Mouse (Mus musculus) spleen, postnatal 14 days (tissue): ENCODE results near the gene Nr2c2.
A peak's percentile ranks its signal among the peaks of the same experiment; 100 is the strongest.
"Not testable (repeated sequence)": the region's sequence is repeated elsewhere in the genome, so short reads cannot be mapped to it uniquely, and the experiment has no call there.

Source experiments
- DNase-seq, 2 experiments: peaks; one replicate each; pipeline ENCODE4 v3.0.0; 2021 to 2022; ENCODE audit warnings: low spot score in 2 of 2

Nr2c2 gene

DNA sequence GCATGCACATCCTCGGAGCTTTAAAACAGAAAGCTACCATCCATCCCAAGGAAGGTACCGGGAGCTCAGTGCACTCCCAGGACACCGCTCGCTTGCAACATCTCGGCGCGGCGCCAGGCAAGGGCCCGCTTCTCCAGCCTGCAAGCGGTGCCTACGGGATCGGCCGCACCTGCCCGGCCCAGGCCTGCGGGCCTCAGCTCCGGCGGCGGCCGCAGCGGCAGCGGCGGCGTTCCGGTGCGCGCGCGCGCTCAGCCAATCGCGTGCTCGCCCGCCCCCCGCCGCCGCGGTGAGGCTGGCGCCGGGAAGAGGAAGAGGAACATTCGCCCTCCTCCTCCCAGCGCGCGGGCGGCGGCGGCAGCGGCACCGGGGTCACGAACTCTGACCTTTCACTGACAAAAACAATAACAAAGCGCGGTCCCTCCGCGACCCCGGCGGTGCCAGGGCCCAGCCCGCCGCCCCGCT lies at the start of gene Nr2c2:
Gene Nr2c2, plus strand, starts transcription at position 261 of the 462 bp plus-strand sequence.
- peak; percentile 75 to 81 for DNase-seq

DNA sequence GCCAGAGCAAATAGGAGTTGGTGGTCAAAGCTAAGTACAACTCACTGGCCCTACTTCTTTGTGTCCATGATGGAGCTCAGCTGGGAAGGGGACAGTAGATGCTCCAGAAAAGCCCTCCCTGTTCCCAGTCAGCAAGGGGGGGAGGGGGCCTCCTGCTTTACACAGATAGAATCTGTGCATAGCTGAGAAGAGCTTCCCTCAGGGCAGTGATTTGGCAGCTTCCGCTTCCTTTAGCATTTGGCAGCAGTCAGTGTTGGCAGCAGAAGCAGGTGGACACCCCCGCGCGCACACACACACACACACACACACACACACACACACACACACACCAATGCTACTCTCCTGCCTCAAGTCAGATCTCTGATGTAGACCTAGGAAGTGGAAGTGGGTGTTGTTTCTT lies 49.1 kb upstream of the Nr2c2 start:
- no peak for DNase-seq

DNA sequence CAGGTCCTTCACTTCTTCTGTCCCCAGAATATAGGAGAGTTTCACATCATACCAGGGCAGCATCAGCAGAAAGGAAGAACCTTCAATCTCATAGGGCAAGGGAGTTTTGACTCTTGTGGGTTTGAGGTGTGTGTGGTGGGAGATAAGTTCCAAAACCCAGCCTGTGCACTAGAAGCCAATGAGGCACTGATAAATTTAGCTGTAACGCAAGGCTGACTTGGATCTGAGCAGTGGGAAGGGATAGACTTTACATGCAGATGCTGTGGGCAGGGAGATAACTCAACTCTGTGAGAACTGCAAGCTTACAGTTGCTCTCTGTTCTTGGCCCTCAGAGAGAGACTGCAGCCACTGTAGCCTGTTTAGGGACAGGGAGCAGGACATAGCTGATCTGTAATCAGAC lies 48.3 kb upstream of the Nr2c2 start:
- no peak for DNase-seq

DNA sequence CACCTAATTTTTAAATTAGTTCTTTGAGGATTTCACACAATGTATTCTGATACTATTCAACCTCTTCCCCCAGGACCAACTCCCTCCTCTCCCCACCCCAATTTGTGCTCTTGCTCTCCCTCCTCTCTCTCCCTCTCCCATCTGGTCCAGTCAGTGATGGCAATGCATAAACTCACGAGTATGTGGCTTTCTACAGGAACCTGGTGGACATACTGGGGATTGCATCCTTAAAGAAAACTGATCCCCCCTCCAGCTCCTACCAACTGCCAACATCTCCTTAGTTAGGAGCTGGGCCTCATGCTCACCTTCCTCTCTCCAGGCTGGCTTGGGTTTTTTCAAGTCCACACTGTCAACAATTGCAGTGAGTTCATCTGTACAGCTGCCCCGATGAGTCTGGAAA lies 33.4 kb upstream of the Nr2c2 start:
- no peak for DNase-seq

DNA sequence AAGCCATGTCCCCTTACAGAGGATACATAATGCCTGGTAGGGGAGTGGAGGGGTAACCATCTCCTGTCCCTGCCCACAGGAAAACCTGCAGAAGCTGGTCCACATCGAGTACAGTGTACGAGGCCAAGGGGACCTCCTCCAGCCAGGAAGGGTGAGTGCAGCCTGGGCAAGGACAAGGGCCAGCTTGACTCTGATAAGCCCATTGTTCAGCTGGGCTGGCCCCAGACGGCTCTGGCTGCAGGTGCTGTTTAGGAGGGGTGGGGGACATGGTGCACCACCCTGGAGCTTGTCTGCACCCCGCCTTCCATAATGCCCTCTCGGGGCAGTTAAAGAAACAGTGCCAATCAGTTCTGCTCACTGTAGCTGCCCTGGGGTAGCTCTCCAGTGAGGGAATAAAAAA lies 29.5 kb upstream of the Nr2c2 start:
- DNase-seq, result no peak

DNA sequence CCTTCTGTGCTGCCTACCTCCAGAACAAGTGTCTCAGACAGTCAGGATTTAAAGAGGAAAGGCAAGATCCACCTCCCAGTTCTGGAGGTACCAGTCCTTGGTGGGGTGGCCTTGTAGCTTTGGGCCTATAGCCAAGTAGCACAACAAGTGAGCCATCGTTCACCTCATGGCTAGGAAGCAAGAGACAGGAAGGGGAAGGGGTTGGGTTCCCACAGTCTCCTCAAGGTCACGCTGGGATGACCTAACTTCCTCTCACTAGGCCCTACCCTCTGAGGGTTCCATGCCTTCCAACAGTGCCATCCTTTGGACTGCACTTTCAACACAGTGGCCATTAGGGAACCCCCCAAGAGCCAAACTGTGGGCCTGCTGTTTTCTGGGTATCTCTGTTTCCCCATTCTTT lies 27.7 kb upstream of the Nr2c2 start:
- DNase-seq, result no peak

DNA sequence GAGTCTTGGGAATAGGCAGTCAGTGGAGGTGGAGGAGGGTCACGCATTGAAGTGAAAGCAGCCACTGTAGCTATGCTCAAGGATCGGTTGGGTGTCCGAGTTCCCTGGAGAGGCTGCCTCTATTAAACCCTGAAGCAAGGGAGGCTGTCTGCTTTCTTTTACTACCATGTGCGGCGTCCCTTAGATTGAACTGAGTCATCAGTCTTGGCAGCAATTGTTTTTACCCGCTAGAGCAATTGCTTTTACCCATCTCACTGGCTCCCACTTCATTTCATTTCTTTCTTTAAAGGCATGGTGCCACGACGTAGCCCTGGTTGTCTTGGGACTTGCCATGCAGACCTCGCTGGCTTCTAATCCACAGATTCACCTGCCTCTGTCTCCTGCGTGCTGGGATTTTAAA lies 27.1 kb upstream of the Nr2c2 start:
- no peak for DNase-seq

DNA sequence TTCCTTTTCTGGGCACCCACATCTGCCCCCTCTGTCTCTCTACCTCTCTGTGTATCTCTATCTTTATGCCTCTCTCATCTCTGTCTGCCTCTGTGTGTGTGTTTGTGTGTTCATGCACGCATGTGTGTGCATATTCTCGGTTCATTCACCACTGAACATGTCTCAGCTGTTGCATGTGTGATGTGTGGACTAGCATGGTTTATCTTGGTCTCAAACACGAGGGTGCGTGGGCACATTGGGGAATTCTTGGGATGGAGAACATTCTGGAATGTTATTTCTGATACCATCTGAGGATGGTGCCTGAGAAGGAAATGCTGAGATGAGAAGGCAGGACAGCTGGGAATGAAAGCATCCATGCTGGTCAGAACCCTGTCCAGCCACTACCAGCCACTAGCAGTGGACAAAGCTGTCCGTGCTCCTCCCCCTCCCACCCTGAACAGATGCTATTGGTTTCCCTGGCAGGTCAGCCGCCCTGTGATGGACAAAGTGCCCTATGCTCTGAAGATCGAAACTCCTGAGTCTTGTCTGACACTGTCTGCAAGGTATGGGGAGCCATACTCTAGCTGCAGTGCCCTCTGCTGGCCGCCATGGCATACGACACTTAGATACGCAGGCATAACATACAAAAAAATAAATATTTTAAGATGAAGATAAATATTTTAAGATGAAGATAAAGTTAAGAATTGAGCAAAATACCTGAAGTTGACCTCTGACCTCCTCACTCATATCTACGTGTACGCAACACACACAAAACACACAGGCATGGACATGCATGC lies 25.3 kb upstream of the Nr2c2 start:
- peak in 1 of 2 experiments; percentile 29 for DNase-seq

DNA sequence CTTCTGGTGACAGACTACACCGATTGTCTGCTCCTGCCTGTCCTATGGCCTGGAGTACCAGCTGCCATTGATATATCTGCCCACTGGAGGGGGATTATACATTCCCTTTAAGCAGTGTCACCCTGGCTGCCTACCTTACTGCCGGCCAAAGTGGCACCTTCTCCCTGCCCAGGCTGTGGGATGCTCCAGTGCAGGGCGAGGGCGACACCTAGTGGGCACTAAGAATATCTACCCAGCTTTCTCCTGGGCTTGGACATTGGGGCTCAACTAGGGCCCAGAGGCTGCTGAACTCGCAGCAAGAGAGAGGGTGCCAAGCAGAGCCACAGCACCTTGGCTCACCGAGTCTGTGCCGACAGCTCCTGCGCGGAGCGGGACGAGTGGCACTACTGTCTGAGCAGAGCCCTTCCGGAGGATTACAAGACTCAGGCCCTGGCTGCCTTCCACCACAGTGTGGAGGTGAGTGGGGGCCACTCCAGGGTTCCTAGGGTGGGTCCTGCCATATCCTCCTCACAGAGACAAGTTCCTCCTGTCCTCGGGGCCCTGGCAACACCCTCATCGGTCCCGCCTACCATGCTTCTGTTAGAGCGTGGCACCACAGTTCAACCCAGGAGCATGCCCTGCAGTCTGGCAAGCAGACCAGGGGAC lies 23.9 kb upstream of the Nr2c2 start:
- DNase-seq, result peak; percentile 29 to 58

DNA sequence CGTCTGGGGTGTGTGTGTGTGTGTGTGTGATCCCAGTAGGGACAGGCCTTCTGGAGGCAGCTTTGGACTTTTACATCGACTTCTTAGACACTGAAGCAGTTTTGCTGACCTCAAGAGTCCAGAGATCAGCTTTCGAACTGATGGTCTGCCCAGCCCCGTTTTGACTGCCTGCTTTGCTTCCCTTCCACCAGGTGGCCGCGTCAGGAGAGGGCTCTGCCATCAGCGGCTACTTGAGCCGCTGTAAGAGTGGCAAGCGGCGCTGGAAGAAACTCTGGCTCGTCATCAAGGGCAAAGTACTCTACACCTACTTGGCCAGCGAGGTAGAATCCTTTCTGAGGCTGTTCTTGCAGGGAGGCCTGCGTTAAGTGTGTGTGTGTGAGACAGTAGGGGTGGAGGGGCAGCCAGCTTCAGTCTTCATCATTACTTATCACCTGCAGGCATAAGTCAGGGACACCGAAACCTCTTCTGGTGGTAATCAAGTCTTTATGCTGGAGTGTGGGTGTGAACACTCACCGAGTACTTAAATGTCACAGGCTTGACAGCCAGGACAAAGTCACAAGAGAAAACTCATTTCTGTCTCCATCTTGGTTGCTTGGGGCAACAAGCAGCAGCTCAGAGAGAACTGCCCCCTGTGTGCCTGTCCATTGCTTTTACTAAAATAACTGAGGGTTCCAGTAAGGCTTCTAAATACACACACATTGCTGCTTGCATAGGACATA lies 19.9 kb upstream of the Nr2c2 start:
- no peak for DNase-seq

DNA sequence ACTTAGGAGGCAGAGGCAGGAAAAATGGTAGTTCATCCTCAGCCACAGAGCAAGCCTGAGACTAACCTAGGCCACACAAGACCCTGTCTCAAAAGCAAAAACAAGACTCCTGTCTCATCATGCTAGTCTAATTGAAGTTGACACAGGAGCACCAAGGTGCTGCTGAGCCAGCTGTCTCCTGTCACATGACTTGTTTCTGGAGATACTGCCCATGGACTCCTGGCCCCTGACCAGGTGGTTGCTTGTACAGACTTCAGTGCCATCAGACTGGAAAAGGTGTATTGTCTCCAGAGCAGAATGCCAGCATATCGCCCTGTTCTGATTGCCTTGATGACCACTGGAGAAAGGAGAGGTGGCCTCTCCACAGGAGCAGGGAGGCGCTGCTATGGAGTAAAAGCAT lies 10.5 kb upstream of the Nr2c2 start:
- DNase-seq, result no peak

DNA sequence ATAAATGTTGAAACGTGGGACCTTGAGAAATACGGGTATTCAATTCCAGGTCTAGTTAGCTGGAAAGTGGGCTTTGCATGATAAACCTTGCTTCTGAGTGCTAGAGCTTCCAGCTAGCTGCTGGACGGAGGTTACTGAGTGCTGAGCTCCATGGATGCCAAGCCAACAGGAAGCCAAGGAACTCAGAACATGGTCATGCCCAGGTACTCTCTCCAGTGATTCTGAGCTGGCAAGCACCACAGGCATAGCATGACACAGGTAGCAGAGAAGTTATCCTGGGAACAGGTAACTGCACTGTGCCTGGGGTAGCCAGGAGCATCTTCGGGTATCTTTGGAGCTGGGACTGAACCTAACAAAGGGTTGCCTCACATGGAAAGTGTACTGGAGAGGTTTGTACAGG lies 8.4 kb upstream of the Nr2c2 start:
- no peak for DNase-seq

DNA sequence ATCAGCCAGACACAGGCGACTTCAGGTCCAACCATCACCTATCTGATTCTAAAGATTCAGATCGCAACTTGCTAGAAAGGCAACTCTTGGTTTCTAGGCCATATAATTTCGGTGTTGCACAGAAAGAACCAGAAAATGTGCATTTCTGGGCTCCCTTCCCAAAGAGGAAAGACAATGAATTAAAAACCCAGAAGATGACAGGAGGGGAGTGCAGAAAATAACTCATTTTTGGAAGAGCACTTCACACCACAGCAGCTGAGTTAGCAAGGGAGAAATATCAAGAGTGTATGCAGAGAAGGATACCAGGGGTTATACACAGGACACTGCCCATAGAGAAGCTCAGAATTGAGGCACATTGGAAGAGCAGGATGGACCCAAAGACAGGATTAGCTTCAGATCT lies 6.3 kb upstream of the Nr2c2 start:
- DNase-seq, result no peak

DNA sequence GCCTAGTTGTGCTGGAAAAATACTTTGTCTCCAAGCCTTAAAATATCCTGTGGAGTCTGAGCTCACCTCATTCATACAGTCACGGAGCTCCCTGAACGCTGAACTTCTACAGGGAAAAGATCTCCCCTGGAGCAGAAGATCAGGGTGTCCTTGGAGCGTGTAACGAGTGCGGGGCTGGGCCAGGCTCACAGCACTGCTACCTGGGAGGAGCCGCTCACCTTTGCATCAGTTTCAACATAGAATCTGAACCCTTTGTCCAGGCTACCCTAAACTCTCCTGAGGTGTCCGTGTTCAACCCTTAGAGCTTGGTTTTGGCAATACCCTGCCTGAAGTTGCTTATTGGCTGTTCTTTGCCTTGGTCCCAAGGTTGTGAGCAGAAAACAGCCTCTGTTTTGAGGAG lies 2.0 kb upstream of the Nr2c2 start:
- not testable (repeated sequence) for DNase-seq

DNA sequence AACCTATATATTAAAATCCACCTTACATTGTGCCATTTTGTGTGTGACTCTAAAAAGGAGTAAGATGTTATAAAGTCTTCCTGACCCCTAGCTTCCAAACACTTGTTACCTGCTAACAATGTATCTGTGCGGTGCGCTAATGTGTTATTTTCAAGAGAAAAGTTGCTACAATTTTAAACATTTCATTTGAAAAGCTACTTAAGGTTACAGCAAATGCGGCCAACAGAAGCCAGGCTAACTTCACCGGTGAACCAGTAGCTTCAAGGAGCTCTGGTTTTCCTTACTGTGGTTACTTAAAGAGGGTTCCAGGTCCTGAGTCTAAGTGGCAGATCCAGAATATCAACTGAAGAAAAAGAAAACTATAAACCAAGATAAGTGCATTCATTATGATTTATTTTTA lies 1.2 kb upstream of the Nr2c2 start:
- DNase-seq, result no peak

DNA sequence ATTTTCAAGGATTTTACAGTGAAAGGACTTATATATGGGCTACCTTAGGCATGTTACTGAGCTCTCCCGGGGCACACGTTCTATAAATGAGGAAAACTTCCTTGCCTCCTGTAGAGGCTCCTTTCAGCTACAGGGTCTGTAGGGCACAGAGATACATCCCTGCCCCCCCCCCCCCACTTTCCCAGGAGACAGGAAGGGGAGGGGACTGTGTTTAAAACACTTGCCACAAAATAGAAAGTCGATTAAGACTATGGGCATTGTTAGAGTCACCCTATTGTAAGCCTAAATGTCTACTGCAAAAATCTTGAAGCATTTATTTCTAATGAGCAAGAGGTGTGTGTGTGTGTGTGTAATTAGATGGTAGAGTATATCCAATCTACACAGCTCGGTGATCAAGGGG lies 693 bp upstream of the Nr2c2 start:
- DNase-seq, result no peak

DNA sequence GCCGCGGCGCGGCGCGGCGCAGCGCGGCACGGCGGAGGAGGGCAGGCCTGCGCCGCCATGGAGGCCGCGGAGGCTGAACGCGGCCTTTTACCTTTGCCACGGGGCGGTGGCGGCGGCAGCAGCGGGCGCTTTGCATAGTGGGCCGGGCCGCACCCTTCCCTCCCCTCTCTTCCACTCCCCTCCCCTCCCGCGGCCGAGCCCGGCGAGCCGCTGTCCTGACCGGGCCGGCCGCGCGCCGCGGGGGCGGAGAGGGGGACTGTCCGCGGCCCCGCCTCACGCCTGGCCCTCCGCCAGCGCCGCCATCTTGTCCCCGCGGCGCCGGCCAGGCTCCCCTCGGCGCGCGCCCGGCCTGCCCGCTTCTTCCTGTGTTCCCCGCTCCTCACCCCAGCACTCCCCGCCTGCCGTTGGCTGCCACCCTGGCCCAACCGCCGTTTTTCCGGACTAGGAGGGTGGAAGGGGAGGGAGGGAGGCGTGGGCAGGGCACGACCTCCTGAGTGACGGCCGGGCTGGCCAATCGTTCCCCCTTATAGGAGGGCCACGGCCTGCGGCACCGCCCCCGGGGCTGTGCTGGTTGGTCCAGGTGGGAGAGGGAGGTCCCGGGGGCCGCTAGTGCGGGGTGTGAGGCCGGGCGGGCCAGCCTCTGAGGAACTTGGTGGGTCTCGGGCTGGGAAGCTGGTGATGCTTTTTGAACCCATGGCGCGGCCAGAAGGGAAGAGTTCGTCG lies 738 bp downstream of the Nr2c2 start:
- peak; percentile 100 for DNase-seq

DNA sequence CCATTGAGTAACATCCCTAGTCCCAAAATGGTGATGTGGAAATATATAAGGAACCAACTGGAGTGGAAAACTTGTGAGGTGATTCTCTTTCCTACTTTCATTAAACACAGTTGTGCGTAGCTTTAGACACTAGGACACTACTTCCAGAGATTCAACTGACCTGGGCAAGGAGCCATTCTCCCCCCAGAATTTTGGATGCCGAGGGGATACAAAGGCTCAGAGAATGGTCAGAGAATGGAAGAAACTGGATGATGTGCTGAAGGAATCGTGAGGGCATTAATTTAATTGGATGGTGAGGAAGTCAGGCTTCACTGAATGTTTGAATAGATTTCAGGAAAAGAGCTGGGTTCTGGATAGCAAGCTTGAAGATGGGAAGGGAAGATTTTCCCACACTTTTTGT lies 1.5 kb downstream of the Nr2c2 start:
- DNase-seq, result no peak

DNA sequence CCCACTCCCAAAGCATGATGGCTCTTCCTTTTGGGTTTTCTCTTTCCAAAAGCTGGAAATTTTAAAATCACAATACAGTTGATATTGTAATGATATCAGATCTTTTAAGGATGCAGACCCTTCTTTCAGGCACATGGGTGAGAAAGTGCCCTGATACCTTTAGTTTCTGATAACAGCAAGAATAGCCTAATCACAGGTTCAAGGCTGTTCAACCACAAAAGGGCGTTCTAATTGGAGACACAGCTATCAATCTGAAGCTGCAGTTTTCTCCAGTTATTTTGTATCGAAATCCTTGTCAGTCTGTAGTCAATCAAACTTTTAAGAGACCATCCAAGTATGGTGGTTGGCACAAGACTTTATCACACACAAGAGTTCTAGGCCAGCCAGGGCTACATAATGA lies 2.7 kb downstream of the Nr2c2 start:
- DNase-seq, result no peak

DNA sequence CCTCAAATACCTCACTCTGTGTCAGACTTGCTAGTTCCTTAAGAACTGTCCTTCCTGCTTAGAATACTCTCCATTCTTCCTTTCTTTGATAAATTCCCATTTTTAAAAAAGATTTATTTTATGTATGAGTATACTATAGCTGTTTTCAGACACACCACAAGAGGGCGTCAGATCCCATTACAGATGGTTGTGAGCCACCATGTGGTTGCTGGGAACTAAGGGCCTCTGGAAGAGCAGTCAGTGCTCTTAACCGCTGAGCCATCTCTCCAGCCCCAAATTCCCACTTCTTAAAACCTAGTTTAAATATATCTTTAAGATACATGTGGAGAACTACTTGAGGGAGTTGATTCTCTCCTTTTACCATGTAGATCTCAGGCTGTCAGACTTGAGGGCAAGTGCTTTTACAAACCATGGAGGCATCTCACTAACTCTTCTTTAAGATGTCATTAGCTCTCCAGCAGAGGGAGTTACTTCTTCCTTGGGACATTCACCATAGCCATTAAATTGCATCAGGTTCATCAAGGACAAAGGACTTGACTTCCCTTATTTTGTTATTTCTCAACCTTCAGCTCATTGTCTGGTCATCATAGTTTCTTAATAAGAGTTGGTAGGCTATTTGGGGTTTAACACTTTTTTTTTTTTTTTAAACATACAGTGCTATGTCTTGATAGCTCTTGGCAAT lies 9.6 kb downstream of the Nr2c2 start:
- DNase-seq, result no peak

DNA sequence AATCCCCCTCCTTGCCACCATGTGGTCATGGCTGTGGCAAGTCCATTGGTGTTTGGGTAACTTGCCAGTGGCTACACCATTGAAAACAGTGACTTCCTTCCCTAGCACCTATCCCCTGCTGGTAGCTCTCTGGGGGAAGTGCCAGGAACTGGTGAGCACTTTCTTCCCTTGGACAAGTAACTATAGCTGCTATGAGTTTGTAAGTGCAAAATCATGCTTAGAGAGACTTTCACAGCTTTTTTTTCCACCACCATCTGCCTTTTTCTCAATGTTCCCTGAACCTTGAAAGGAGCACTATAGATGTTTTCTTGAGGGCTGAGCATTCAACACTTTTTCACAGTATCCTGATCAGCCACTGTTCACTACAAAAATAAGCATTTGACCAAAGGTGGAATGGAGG lies 33.4 kb downstream of the Nr2c2 start:
- no peak for DNase-seq
